Mouse (Mus musculus) bone marrow macrophage, adult 2 months (primary cell): ENCODE results near the gene Spem1.

Experiments
- CTCF ChIP-seq: IDR thresholded peaks from 2 replicates; pipeline ENCODE4 v1.5.1; 2012; ENCODE audit warnings: low read depth, mild to moderate bottlenecking, low read length, moderate library complexity
- POLR2A ChIP-seq: IDR thresholded peaks from 2 replicates; pipeline ENCODE4 v1.6.1; 2012; ENCODE audit warnings: mild to moderate bottlenecking, low read depth, low read length, borderline replicate concordance

DNA sequence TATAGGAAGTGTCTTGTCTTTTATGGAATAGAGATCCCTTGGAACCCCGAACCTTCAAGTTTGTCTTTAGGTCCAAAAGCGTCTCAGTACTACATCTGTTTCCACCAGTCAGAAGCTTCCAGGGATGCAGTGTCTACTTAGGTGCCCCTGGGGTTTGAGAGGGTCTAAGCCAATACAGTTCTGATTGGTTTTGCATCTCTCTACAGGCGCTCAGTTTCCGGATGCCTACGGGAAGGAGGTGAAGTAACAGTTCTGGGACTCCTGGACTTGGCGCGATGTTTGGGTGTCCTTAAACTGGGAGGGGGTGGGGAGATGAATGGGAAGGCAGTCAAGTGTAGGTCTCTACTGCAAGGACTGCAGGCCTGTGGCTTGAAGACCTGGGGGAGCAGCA, 16.7 kb upstream of the Spem1 start:
- TF ChIP-seq CTCF (no peak), POLR2A (no peak)
